Mouse (Mus musculus) bone marrow macrophage, adult 2 months (primary cell): ENCODE measurements around the gene Neu1. TPM values are rescaled to one million over a fixed set of nuclear protein-coding genes. Genes with fewer than 3 reads are reported as not detected.
A peak's percentile ranks its signal among the peaks of the same experiment; 100 is the strongest.

Source experiments
- H3K27ac ChIP-seq: 2 replicates; pipeline ENCODE4 v1.5.1; 2012; ENCODE audit warnings: low read depth, low read length; ENCODE audit not compliant: insufficient read depth
- H3K4me1 ChIP-seq: 2 replicates; pipeline ENCODE4 v1.6.1; 2012; ENCODE audit warnings: low read length; ENCODE audit not compliant: control insufficient read depth, insufficient read depth
- H3K4me3 ChIP-seq: 2 replicates; pipeline ENCODE4 v1.5.1; 2012; ENCODE audit warnings: mild to moderate bottlenecking, low read length, moderate library complexity; ENCODE audit not compliant: insufficient read depth
- CTCF ChIP-seq: IDR thresholded peaks from 2 replicates; pipeline ENCODE4 v1.5.1; 2012; ENCODE audit warnings: low read depth, mild to moderate bottlenecking, low read length, moderate library complexity
- POLR2A ChIP-seq: IDR thresholded peaks from 2 replicates; pipeline ENCODE4 v1.6.1; 2012; ENCODE audit warnings: mild to moderate bottlenecking, low read depth, low read length, borderline replicate concordance
- polyA plus RNA-seq: library from polyadenylated mRNA; stranded (reverse); fragments of >200 nt; gene quantifications from 2 replicates; pipeline ENCODE4 v1.2.4, GENCODE M21; 2012; ENCODE audit not compliant: missing spikeins, insufficient read depth, insufficient read length

The Neu1 gene
- polyA plus RNA-seq, 1 experiment = 73.6 TPM

DNA sequence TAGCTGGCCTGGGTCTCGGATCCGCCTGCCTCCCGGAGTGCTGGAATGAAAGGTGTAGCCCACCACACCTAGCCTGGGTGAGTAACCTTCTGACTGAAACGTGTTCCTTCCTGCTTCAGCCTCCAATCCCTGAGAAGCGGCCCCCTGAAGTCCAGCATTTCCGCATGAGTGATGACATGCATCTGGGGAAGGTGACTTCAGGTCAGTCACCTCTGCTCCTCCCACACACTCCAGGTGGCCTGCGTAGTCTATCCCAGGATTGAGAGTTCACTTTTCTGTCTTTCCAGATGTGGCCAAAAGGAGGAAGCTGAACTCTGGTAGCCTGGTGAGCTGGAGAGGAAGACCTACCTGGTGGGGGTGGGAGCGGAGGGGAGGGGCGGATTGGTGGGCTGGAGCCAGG, 28.2 kb upstream of the Neu1 start:
- H3K27ac ChIP-seq = no peak overlapping the region
- TF ChIP-seq POLR2A = no peak
- no peak overlapping the region for H3K4me3 ChIP-seq
- H3K4me1 ChIP-seq = peaks cover 7% of the 10 kb centered on the region

DNA sequence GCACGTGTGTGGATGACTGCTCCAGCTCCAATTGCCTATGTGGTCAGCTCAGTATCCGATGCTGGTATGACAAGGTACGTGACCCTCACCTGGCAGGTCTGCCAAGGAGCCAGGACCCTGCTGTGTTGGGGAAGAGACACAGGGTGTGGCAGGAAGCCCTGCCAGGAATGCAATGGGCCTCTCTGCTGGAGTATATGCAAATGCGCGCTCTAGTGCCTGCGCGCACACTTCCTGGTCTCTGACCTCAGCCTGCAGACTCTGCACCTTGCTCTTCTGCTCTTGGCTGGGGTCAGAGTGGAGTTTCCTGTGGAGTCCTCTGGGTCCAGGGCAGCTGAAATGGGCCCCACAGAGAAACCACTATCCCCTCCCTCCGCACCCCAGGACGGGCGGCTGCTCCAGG, 20.1 kb upstream of the Neu1 start:
- Histone ChIP-seq H3K4me1 (no peaks in the 10 kb centered on the region), H3K4me3 (no peak overlapping the region), H3K27ac (no peak overlapping the region)
- TF ChIP-seq POLR2A = no peak
- TF ChIP-seq CTCF = no peak

- TF ChIP-seq POLR2A (no peak), CTCF (peak; percentile 92)
These were observed 19.1 kb upstream of the Neu1 start for GRCm38 (mm10) chr17:34911945-34912351.

GRCm38 (mm10) chr17:34913930-34914665, 17.0 kb upstream of the Neu1 start, which contains the start of gene Slc44a4:
Slc44a4 (plus strand) TSS chr17:34914466.
- no peak for TF ChIP-seq CTCF
- TF ChIP-seq POLR2A = no peak
- Histone ChIP-seq H3K4me1 (no peaks in the 10 kb centered on the region), H3K27ac (no peak within 1 kb of the TSS), H3K4me3 (no peak within 1 kb of the TSS)

More at GRCm38 (mm10) chr17:34911945-34912351, 19.1 kb upstream of the Neu1 start:
- Histone ChIP-seq H3K4me3 (no peak overlapping the region), H3K4me1 (no peaks in the 10 kb centered on the region), H3K27ac (no peak overlapping the region)

GRCm38 (mm10) chr17:34915410-34915831, 15.6 kb upstream of the Neu1 start:
- no peak for TF ChIP-seq CTCF
- Histone ChIP-seq H3K27ac (no peak overlapping the region), H3K4me1 (no peaks in the 10 kb centered on the region), H3K4me3 (no peak overlapping the region)

DNA sequence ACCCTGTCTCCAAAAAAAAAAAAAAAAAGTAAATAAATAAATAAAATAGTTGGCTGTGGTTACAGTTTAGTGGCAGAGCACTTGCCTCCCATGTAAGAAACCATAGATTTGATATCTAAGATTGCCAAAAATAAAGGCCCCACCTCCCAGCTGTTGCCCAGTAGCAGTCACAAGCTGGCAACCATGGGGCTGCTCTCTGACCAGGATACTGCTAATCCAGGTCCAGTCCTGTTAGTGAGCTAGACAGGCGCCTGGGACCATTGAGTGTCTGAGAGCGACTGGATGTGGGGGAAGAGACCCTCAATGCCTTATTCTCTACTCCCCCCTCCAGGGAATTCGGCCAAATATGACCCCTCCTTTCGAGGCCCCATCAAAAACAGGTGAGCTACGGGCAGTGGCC, 14.7 kb upstream of the Neu1 start:
- Histone ChIP-seq H3K4me3 (no peak overlapping the region), H3K4me1 (no peaks in the 10 kb centered on the region), H3K27ac (no peak overlapping the region)
- TF ChIP-seq POLR2A = no peak
- TF ChIP-seq CTCF = no peak

GRCm38 (mm10) chr17:34917188-34917587, 13.9 kb upstream of the Neu1 start:
- no peak overlapping the region for H3K27ac ChIP-seq
- TF ChIP-seq POLR2A = no peak
- H3K4me3 ChIP-seq = no peak overlapping the region
- no peaks in the 10 kb centered on the region for H3K4me1 ChIP-seq

GRCm38 (mm10) chr17:34922939-34923338, 8.1 kb upstream of the Neu1 start:
- H3K27ac ChIP-seq = no peak overlapping the region
- TF ChIP-seq POLR2A (no peak), CTCF (peak; percentile 8; the same call in 1 of the 2 replicates)
- no peak overlapping the region for H3K4me3 ChIP-seq
- H3K4me1 ChIP-seq = peaks cover 12% of the 10 kb centered on the region

DNA sequence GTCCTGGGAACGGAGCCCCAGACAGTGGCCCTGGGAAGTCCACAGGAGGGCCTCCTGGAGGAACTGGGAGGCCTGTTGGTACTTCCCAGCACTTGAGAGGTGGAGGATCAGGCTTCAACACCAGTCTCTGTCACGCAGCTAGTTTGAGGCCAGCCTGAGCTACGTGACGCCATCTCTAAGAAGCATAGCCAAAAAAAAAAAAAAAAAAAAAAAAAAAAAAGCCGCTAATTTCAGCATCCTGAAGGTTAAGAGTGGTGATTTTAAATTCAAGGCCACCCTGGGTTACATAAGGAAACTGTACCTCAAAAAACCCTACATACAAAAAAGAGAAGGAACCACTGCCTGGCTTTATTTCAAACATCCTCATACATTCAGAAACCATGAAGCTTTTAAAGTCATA, 6.8 kb upstream of the Neu1 start:
- Histone ChIP-seq H3K27ac (peak overlapping the region; percentile 85), H3K4me1 (peaks cover 12% of the 10 kb centered on the region), H3K4me3 (no peak overlapping the region)
- TF ChIP-seq POLR2A (no peak), CTCF (no peak)

- Histone ChIP-seq H3K4me1 (peaks cover 15% of the 10 kb centered on the region), H3K4me3 (no peak overlapping the region)
- TF ChIP-seq CTCF (no peak), POLR2A (no peak)
These were observed 3.6 kb upstream of the Neu1 start for GRCm38 (mm10) chr17:34927306-34928019.

More at GRCm38 (mm10) chr17:34927306-34928019, 3.6 kb upstream of the Neu1 start:
- no peak overlapping the region for H3K27ac ChIP-seq
